Mouse (Mus musculus): ENCODE measurements at regions not wholly inside any gene's neighbourhood (a gene's known extent, or its start where the extent isn't known, plus 50 kb on each side); places are given as distances from the start of the nearest gene placed in this dataset.

DNA sequence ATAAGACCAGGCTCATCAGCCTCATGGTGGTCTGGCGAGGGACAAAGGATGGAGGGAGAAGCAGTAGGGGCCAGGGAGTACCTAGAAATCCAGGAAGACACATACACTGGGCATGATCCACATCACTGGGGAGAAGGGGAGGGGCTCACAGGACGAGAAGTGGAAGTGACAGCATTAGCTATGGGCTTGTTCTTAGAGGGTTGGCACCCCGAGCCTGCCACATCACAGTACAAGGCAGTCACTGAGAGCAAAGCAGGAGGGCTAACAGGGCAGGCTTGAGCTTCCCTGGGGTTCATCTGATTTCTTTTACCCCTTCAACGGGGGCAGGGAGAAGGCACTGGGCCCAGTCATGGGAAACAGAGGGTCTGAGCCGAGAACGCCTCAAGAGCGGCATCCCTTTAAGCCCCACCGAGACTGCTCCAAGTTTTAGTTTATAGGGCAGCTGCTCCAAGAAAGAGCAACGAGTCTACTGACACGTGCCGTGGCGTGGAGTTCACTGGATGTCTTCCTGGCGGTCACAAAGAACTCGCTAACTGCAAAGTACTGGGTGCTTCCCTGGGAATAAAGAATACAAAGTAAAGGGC lies 115.1 kb upstream of the Foxn2 start:
- TF ChIP-seq POLR2A (IDR thresholded peaks at IDR 0.05; ENCODE audit: insufficient read depth, low read depth, low read length) (no peak), CTCF (IDR thresholded peaks at IDR 0.05) (no peak), EP300 (IDR thresholded peaks at IDR 0.05; ENCODE audit: insufficient read depth, low read depth, low read length) (no peak)
